Mouse (Mus musculus) heart, postnatal 0 days (tissue): ENCODE data around the gene Rxra. TPM values are rescaled to one million over a fixed set of nuclear protein-coding genes. Genes with fewer than 3 reads are reported as not detected.

ENCODE experiments used
- ATAC-seq: fragments of 200-750 bp; cut with Nextera tagmentation; 2 replicates; pipeline ENCODE4 v1.8.0; 2017; ENCODE audit warnings: low read depth, moderate number of reproducible peaks, moderate library complexity; ENCODE audit not compliant: insufficient read depth
- DNase-seq: peaks from one replicate; pipeline ENCODE4 v3.0.0-alpha.2; 2016; ENCODE audit warnings: low spot score
- H3K27ac ChIP-seq: fragments of 300-500 bp; sonication (generic); 2 replicates; pipeline ENCODE4 v1.5.1; 2014; ENCODE audit warnings: low read depth, mild to moderate bottlenecking
- H3K27me3 ChIP-seq: fragments of 300-500 bp; sonication (generic); 2 replicates; pipeline ENCODE4 v1.6.1; 2014; ENCODE audit warnings: low read length, mixed read lengths; ENCODE audit not compliant: control insufficient read depth, insufficient read depth
- H3K36me3 ChIP-seq: fragments of 300-500 bp; sonication (generic); replicated peaks from 2 replicates; pipeline ENCODE4 v1.6.1; 2014; ENCODE audit warnings: low read length, mixed read lengths; ENCODE audit not compliant: control insufficient read depth, insufficient read depth
- H3K4me1 ChIP-seq: fragments of 300-500 bp; sonication (generic); 2 replicates; pipeline ENCODE4 v1.6.1; 2014; ENCODE audit warnings: antibody characterized with exemption; ENCODE audit not compliant: control insufficient read depth, insufficient read depth
- H3K4me2 ChIP-seq: fragments of 300-500 bp; sonication (generic); 2 replicates; pipeline ENCODE4 v1.6.1; 2014; ENCODE audit warnings: low read depth, mild to moderate bottlenecking, low read length, moderate library complexity
- H3K4me3 ChIP-seq: fragments of 300-500 bp; sonication (generic); 2 replicates; pipeline ENCODE4 v1.5.1; 2014; ENCODE audit warnings: low read depth, low read length
- H3K9ac ChIP-seq: fragments of 300-500 bp; sonication (generic); replicated peaks from 2 replicates; pipeline ENCODE4 v1.6.1; 2014; ENCODE audit warnings: low read depth, low read length, mixed read lengths
- H3K9me3 ChIP-seq: fragments of 300-500 bp; sonication (generic); replicated peaks from 2 replicates; pipeline ENCODE4 v1.6.1; 2016; ENCODE audit warnings: low read length; ENCODE audit not compliant: control insufficient read depth
- CTCF ChIP-seq: IDR thresholded peaks from 2 replicates; pipeline ENCODE4 v1.5.1; 2016; ENCODE audit warnings: antibody characterized with exemption, control low read depth, low read depth
- EP300 ChIP-seq: IDR thresholded peaks from 2 replicates; pipeline ENCODE4 v1.6.1; 2016; ENCODE audit warnings: antibody characterized with exemption, low read depth
- WGBS: fragments of 180-500 bp; shearing (Covaris S2); extraction: QIAGEN DNeasy Blood & Tissue Kit; methylation state at CpG from one replicate; pipeline ENCODE4 v1.1.7; 2014; 5-methylcytosine and 5-hydroxymethylcytosine counted together
- polyA plus RNA-seq: library from polyadenylated mRNA; unstranded; fragments of >200 nt; fragmentation: Nextera tagmentation; extraction: Ambion mirVana; gene quantifications from 2 replicates; pipeline ENCODE4 v1.2.1, GENCODE M21; 2015
- total RNA-seq: library from RNA; depleted of rRNA; stranded (reverse); fragments of >200 nt; gene quantifications from 2 replicates; pipeline ENCODE4 v1.2.3, GENCODE M21; 2014; ENCODE audit warnings: low replicate concordance

Gene Rxra
- total and polyA plus RNA-seq, 2 experiments from 2014 or later: 5.5 to 56.9 TPM

DNA sequence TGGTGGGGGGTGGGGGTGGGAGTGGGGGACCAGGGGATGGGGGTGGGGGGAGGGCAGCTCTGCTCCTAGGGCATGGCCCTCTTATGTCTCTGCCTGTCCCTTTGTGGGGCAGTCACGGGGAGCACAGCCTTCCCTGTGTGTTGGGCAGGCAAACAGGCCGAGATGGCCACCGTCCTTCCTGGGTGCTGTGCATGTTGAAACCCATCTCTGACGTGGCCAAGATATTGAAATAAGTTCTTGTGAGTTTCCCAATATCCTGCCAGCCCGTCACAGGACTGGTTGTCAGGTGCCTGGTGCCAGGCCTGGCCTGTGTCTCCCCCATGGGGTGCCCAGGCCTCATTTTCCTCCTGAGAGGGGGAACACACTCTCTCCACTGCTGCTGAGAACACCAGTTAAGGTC, 37.9 kb downstream of the Rxra start:
- H3K27ac ChIP-seq: no peak overlapping the region
- no peak for DNase-seq
- TF ChIP-seq CTCF: no peak
- no peak for TF ChIP-seq EP300
- no peak overlapping the region for H3K9ac ChIP-seq
- 80% methylated on average over 5 of the region's 5 CpGs for WGBS
- no peak overlapping the region for H3K4me3 ChIP-seq
- no peaks in the 10 kb centered on the region for H3K9me3 ChIP-seq
- H3K27me3 ChIP-seq: no peaks in the 10 kb centered on the region
- H3K4me2 ChIP-seq: no peak overlapping the region
- H3K4me1 ChIP-seq: peaks cover 89% of the 10 kb centered on the region
- H3K36me3 ChIP-seq: no peaks in the 10 kb centered on the region
- no peak for ATAC-seq

- Histone ChIP-seq H3K27ac (peak overlapping the region; percentile 27; the same call in 1 of the 2 replicates), H3K9me3 (no peaks in the 10 kb centered on the region)
These were observed 39.0 kb downstream of the Rxra start for GRCm38 (mm10) chr2:27715221-27715620.

GRCm38 (mm10) chr2:27716339-27716738, 40.1 kb downstream of the Rxra start:
- H3K27ac ChIP-seq: peak overlapping the region; percentile 55
- 64% methylated on average over 3 of the region's 3 CpGs for WGBS
- H3K36me3 ChIP-seq: no peaks in the 10 kb centered on the region
- no peak overlapping the region for H3K4me3 ChIP-seq
- DNase-seq (no peak), ATAC-seq (no peak)
- no peaks in the 10 kb centered on the region for H3K27me3 ChIP-seq
- H3K9ac ChIP-seq: no peak overlapping the region
- TF ChIP-seq EP300 (no peak), CTCF (no peak)
- H3K4me1 ChIP-seq: peaks cover 80% of the 10 kb centered on the region
- H3K4me2 ChIP-seq: no peak overlapping the region
- no peaks in the 10 kb centered on the region for H3K9me3 ChIP-seq

More at GRCm38 (mm10) chr2:27715221-27715620, 39.0 kb downstream of the Rxra start:
- Histone ChIP-seq H3K9ac (no peak overlapping the region), H3K4me1 (peaks cover 91% of the 10 kb centered on the region), H3K27me3 (no peaks in the 10 kb centered on the region), H3K4me2 (no peak overlapping the region), H3K4me3 (no peak overlapping the region), H3K36me3 (no peaks in the 10 kb centered on the region)
- DNase-seq (no peak), ATAC-seq (no peak)
- TF ChIP-seq EP300 (no peak), CTCF (no peak)
- 56% methylated on average over 4 of the region's 4 CpGs for WGBS

- DNase-seq: peak; percentile 63
- Histone ChIP-seq H3K9ac (no peak overlapping the region), H3K4me3 (no peak overlapping the region)
These were observed 42.0 kb downstream of the Rxra start for GRCm38 (mm10) chr2:27718191-27718590.

DNA sequence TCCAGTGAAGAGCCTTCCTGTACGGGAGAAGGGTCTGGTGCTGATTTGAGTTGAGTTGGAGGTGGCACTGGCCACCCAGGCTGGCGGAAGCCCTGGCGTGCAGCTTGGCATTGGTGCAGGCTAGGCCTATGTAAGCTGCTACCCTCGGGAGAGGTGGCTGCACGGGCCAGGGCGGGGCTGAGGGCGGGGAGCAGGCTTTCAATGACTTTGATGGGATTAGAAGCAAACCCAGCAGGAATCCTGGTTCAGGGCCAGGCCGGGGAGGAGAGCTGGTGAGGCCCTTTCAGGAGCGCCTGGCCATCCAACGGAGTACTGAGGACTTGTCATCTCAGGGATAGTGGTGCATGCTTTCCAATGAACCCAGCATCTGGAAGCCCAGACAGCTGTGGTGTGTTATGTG, 43.4 kb downstream of the Rxra start:
- Histone ChIP-seq H3K27me3 (no peaks in the 10 kb centered on the region), H3K4me3 (no peak overlapping the region), H3K4me2 (no peak overlapping the region), H3K36me3 (no peaks in the 10 kb centered on the region; the same call in 1 of the 2 replicates), H3K27ac (no peak overlapping the region), H3K9ac (no peak overlapping the region), H3K4me1 (peaks cover 49% of the 10 kb centered on the region), H3K9me3 (no peaks in the 10 kb centered on the region)
- ATAC-seq (no peak), DNase-seq (no peak)
- no peak for TF ChIP-seq EP300
- WGBS: 49% methylated on average over 10 of the region's 10 CpGs

More at GRCm38 (mm10) chr2:27718191-27718590, 42.0 kb downstream of the Rxra start:
- no peak overlapping the region for H3K27ac ChIP-seq
- no peaks in the 10 kb centered on the region for H3K9me3 ChIP-seq
- H3K4me1 ChIP-seq: peaks cover 63% of the 10 kb centered on the region
- peak; percentile 86 for ATAC-seq
- no peaks in the 10 kb centered on the region for H3K27me3 ChIP-seq
- no peak for TF ChIP-seq EP300
- TF ChIP-seq CTCF: no peak
- no peaks in the 10 kb centered on the region; the same call in 1 of the 2 replicates for H3K36me3 ChIP-seq
- H3K4me2 ChIP-seq: no peak overlapping the region

DNA sequence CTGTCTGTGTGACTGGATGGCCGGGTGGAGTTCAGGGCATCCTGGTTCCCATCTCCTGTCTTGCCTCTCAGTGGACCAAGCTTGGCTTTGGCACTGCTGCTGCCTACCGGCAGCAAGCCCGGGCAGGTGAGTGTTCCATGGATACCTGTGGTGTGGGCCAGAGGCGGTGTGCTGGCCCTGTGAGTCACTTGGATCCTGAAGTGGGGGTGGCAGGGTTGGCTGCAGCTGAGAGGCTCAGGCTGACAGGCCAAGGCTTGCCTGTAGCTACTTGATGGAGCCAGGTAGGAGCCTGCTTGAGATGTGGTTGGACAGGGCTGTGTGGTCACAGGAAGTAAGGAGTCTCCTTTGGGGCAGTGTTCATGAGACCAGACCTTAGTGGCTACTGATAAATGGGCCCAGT, 45.4 kb downstream of the Rxra start:
- H3K36me3 ChIP-seq: no peaks in the 10 kb centered on the region; the same call in 1 of the 2 replicates
- H3K4me3 ChIP-seq: no peak overlapping the region
- TF ChIP-seq EP300: no peak
- no peak for TF ChIP-seq CTCF
- H3K9me3 ChIP-seq: no peaks in the 10 kb centered on the region
- 92% methylated on average over 4 of the region's 4 CpGs for WGBS
- no peak overlapping the region for H3K4me2 ChIP-seq
- H3K4me1 ChIP-seq: peaks cover 29% of the 10 kb centered on the region
- no peak overlapping the region for H3K27ac ChIP-seq
- H3K9ac ChIP-seq: no peak overlapping the region
- ATAC-seq (no peak), DNase-seq (no peak)
- no peaks in the 10 kb centered on the region for H3K27me3 ChIP-seq
